In the genomic region with DNA sequence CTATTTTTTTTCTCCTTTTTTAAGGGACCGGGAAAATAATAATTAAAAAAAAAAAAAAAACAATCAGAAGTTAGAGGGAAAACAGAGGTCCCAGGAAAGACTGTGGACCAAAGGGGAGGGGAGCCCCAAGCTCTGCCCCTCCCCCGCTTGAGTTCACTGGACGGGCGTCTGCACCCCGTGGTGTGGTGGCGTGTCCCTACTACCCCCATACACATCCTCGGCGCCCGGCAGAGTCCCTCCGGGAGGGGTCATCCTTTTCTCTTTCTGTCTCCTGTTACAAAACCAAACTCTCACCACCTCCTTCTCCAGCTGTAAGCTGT, we compare ENCODE assay signal across 12 mouse cellular contexts. TPM values are rescaled to one million over a fixed set of nuclear protein-coding genes. Genes with fewer than 3 reads are reported as not detected.
A peak's percentile ranks its signal among the peaks of the same experiment; 100 is the strongest.
DNase-seq lines count a peak whose midpoint lies in the region; ATAC-seq and TF ChIP-seq lines count a peak whose summit lies in the region.
"Had no signal": no experiment of that assay in that cellular context is flagged by ENCODE, and none has a peak within 500 bp of the region (broad histone marks: within the 10 kb centered on the region; RNA-seq: fewer than 3 reads in every experiment).

No protein-coding gene starts in this region.

- no peak for TF ChIP-seq POLR2A in cerebellum, adult 2 months (IDR thresholded peaks at IDR 0.05; ENCODE audit: borderline replicate concordance, insufficient read depth, low read length)
- TF ChIP-seq POLR2A in olfactory bulb, adult 2 months (IDR thresholded peaks at IDR 0.05; ENCODE audit: insufficient read depth, low read depth, low read length) = no peak

- peak in 1 of 2 experiments; percentile 17 for DNase-seq in cerebellum, adult 2 months
- no peak for DNase-seq in neural tube, embryonic 11.5 days (ENCODE audit: low spot score)
- DNase-seq in neural tube, embryonic 10.5 days (ENCODE audit: extremely low spot score, low spot score) = no peak
- no peak for DNase-seq in layer of hippocampus, postnatal 36 days
- no peak for DNase-seq in left cerebral cortex, adult 9 months (ENCODE audit: low spot score in 2 of 2)
- DNase-seq: cerebellum, adult 11-12 months; gastrocnemius, postnatal 10 days; lung, postnatal 14 days had no signal

- no peak for ATAC-seq in cerebellum, adult (ENCODE audit: insufficient number of reproducible peaks, low FRiP score, low TSS enrichment)
- no peak for ATAC-seq in neural tube, embryonic 11.5 days (ENCODE audit: insufficient read depth, low FRiP score, low TSS enrichment)
- no peak for ATAC-seq in intestine, postnatal 0 days

- H3K9ac ChIP-seq in neural tube, embryonic 11.5 days (ENCODE audit: low read length) = peak overlapping the region; percentile 97
- H3K9ac ChIP-seq in intestine, postnatal 0 days (ENCODE audit: low read depth, low read length) = no peak overlapping the region

- TF ChIP-seq CTCF in cerebellum, adult 2 months (IDR thresholded peaks at IDR 0.05; ENCODE audit: borderline replicate concordance, insufficient read depth, low read depth, low read length) = no peak
- no peak for TF ChIP-seq CTCF in intestine, postnatal 0 days (IDR thresholded peaks at IDR 0.05; ENCODE audit: low read depth)
- TF ChIP-seq CTCF in olfactory bulb, adult 2 months (IDR thresholded peaks at IDR 0.05; ENCODE audit: insufficient read depth, low read depth, low read length) = no peak

- H3K27me3 ChIP-seq in cerebellum, adult 2 months (ENCODE audit: control insufficient read depth, insufficient read depth, low read length) = peaks cover 11% of the 10 kb centered on the region; the same call in 1 of the 2 replicates
- H3K27me3 ChIP-seq in neural tube, embryonic 11.5 days (ENCODE audit: control insufficient read depth, insufficient read depth, low read length) = peaks cover 12% of the 10 kb centered on the region
- peaks cover 92% of the 10 kb centered on the region for H3K27me3 ChIP-seq in intestine, postnatal 0 days (replicated peaks; ENCODE audit: control insufficient read depth, insufficient read depth, low read length)

- H3K27ac ChIP-seq in cerebellum, adult 2 months (ENCODE audit: insufficient read depth, low read length) = no peak overlapping the region
- H3K27ac ChIP-seq in neural tube, embryonic 11.5 days (ENCODE audit: low read depth, low read length) = peak overlapping the region; percentile 100
- no peak overlapping the region for H3K27ac ChIP-seq in intestine, postnatal 0 days (ENCODE audit: low read depth, low read length)
- no peak overlapping the region for H3K27ac ChIP-seq in olfactory bulb, adult 2 months (ENCODE audit: insufficient read depth, low read depth, low read length)

- no peaks in the 10 kb centered on the region for H3K4me1 ChIP-seq in cerebellum, adult 2 months (ENCODE audit: control insufficient read depth, insufficient read depth, low read length)
- no peaks in the 10 kb centered on the region for H3K4me1 ChIP-seq in neural tube, embryonic 11.5 days (ENCODE audit: control insufficient read depth, insufficient read depth, low read length)
- H3K4me1 ChIP-seq in intestine, postnatal 0 days (replicated peaks; ENCODE audit: control insufficient read depth, insufficient read depth, low read length) = no peaks in the 10 kb centered on the region; the same call in 1 of the 2 replicates
- H3K4me1 ChIP-seq in olfactory bulb, adult 2 months (ENCODE audit: control insufficient read depth, insufficient read depth, low read length) = peaks cover 28% of the 10 kb centered on the region

- peak overlapping the region; percentile 92 for H3K4me2 ChIP-seq in neural tube, embryonic 11.5 days (ENCODE audit: low read depth)
- H3K4me2 ChIP-seq in intestine, postnatal 0 days (replicated peaks; ENCODE audit: low read depth) = no peak overlapping the region

- peak overlapping the region; percentile 48 for H3K4me3 ChIP-seq in cerebellum, adult 2 months (replicated peaks; ENCODE audit: insufficient read depth, low read depth, low read length)
- peak overlapping the region; percentile 93 for H3K4me3 ChIP-seq in neural tube, embryonic 11.5 days (ENCODE audit: low read depth, low read length)
- 0 out of 2 replicates have a peak overlapping the region, but pooled peaks have one; percentile 53 for H3K4me3 ChIP-seq in intestine, postnatal 0 days (ENCODE audit: low read depth, low read length)
- H3K4me3 ChIP-seq in olfactory bulb, adult 2 months (ENCODE audit: insufficient read depth, low read depth, low read length) = peak overlapping the region; percentile 86

- no peaks in the 10 kb centered on the region for H3K9me3 ChIP-seq in neural tube, embryonic 11.5 days (ENCODE audit: control insufficient read depth, low read length)
- no peaks in the 10 kb centered on the region for H3K9me3 ChIP-seq in intestine, postnatal 0 days (ENCODE audit: control insufficient read depth)

- no peaks in the 10 kb centered on the region for H3K36me3 ChIP-seq in neural tube, embryonic 11.5 days (ENCODE audit: control insufficient read depth, insufficient read depth, low read length)
- no peaks in the 10 kb centered on the region for H3K36me3 ChIP-seq in intestine, postnatal 0 days (ENCODE audit: control insufficient read depth, insufficient read depth)

- WGBS in cerebellum, adult 2 months = 2% methylated on average over 10 of the region's 10 CpGs
- 0% methylated on average over 10 of the region's 10 CpGs for WGBS in neural tube, embryonic 11.5 days
- 3% methylated on average over 10 of the region's 10 CpGs for WGBS in intestine, postnatal 0 days
- WGBS in olfactory bulb, adult 2 months = 1% methylated on average over 10 of the region's 10 CpGs

RNA-seq across cellular contexts. Expression of a gene that starts 1.6 kb away (rescaled TPM):
- polyA plus RNA-seq in cerebellum, adult 2 months (2012; rRNA removed) = 5.8 and 6.9 TPM in 2 replicates
- polyA plus RNA-seq in neural tube, embryonic 11.5 days (2014; fragmentation: Nextera tagmentation; extraction: Ambion mirVana) = 28.2 and 31.3 TPM in 2 replicates
- not detected in 2 replicates for polyA plus RNA-seq in intestine, postnatal 0 days (2015; fragmentation: Nextera tagmentation; extraction: Ambion mirVana)
- not detected in 2 replicates for polyA plus RNA-seq in olfactory bulb, adult 2 months (2012; ENCODE audit: insufficient read depth, insufficient read length, low replicate concordance, missing spikeins)
- total RNA-seq in layer of hippocampus, postnatal 36 days (2021) = 10 to 100 TPM in 1 of 2 experiments, 1 to 10 TPM in 1; 9.7 to 10.4 TPM
- polyA plus RNA-seq: small intestine, adult 2 months had no signal
